Mouse (Mus musculus): ENCODE data around the gene Nusap1. TPM values are rescaled to one million over a fixed set of nuclear protein-coding genes. Genes with fewer than 3 reads are reported as not detected.
"Not testable (repeated sequence)": the region's sequence is repeated elsewhere in the genome, so short reads cannot be mapped to it uniquely, and the experiment has no call there.

The Nusap1 gene
- 0.46 and 0.53 TPM in 2 replicates for polyA plus RNA-seq (2012; rRNA removed)

DNA sequence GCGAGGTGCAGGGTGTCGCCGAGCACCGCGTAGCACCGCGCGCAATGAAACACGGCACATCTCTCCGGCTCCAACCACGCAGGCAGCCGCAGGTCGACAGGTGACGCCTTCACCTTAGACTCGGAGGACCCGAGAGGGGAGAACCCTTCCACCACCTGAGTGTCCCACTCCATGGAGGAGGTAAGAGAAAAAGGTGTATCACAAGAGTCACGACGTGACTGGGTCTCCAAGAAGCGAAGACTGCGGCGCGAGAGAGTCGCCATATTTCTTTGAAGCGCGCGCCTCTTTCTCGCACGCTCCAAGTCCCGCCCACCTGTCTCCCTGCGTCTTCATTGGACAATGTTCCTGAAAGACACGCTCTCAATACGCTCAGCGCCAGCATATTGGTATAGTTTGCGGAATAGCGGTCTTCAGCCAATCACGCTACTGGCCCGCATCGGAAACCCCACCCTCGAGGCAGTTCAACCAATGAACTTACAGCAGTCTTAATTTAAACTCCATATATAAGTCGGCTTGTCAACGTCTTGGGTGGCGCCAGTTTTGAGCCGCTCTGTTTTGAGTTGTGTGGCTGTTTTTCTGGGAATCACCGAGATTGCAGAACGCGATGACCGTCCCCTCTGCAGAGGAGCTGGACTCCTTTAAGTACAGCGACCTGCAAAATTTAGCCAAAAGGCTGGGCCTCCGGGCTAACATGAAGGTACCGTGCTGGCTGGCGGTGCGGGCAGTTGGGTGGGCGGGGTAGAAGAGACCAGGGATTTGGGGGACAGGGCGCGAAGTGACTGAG is at the start of gene Nusap1, which contains the start of gene Oip5:
Gene Nusap1, plus strand, starts transcription at position 100 of the 784 bp plus-strand sequence.
Gene Oip5, minus strand, starts transcription at position 271 of the 784 bp plus-strand sequence.
- DNase-seq (ENCODE audit: low read depth), result peak; percentile 90

DNA sequence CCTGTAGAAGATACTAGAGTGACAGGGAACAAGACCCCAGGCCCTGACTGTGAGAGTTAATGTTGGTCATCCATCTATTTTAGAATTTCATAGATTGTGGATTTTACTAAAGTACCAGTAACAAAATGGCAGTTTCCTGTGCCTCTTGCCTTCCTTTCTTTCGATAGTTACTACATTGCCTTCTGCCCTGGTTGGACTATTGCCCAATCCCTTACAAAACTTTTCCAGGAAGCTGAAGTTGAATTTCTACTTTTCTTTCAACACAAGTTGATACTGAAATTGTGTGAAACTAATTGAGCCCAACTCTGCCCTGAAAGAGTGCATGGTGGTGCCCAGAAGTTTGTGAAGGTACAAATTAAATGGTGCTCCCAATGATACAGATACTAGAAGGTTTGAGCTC is 45.6 kb upstream of the Nusap1 start:
- no peak for DNase-seq (ENCODE audit: low read depth)

DNA sequence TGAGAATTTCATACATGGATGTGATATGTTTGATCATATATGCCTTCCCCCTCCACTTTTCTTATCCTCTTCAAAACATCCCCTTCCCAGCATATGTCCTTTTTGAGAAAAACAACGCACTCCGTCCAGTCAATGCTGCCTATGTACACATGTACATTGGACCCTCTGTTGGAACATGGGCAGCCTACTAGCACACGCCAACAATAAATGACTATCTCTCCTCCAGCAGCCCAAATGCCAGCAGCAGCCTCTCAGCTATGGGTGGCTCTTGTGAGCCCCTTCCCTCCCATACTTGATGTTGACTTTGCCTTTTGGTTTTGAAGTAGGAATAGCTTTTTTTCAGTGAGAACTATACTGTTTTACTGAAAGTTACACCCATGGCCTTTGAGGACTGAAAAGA is 36.5 kb upstream of the Nusap1 start:
- DNase-seq (ENCODE audit: low read depth), result no peak

DNA sequence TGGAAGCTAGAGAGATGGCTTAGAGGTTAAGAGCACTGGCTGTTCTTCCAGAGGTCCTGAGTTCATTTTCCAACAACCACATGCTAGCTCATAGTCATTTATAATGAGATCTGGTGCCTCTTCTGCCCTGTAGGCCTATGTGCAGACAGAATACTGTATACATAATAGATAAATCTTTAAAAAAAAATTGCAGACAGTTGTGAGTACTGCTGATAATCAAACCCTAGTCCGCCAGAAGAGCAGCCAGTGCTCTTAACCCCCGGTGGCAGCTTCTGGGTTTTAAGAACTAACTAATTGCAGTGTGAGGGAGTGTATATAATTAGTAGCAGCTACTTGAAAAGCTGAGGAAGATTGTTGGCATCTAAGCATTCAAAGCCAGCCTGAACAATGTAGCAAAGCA is 34.7 kb upstream of the Nusap1 start:
- DNase-seq (ENCODE audit: low read depth), result no peak

DNA sequence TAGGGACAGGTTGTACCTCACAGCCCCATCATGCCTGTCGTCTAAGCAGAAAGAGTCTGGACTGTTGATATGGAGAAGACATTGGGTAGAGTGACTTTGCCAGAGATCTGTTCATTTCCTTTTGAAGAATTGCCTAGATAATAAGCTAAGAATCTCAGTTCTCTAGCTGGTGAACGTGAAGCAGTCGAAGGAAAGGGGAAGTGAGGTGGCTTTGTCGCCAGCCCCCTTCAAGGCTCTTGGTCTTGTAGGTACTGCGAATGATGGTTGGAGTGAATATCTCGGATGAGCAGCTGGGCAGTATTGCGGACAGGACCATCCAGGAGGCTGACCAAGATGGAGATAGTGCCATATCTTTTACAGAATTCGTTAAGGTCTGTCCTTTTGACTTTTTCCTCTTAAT is 33.8 kb upstream of the Nusap1 start:
- DNase-seq (ENCODE audit: low read depth), result no peak

DNA sequence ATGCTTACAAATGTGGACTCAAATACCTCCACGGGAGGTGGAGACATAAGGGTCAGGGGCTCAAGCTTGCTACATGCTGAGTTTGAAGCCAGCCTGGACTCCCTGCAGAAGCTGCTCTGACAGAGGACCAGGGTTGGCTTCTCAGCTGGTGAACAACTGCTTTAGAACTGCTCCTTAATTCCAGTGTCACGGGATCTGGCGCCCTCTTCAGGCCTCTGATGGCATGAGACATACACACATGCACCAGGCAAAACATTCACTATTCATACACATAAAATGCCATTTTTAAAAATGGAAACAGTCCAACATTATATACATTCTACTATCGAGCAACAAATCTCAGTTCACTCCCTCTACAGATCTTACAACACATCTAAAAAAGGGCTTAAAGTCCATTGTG is 30.7 kb upstream of the Nusap1 start:
- no peak for DNase-seq (ENCODE audit: low read depth)

DNA sequence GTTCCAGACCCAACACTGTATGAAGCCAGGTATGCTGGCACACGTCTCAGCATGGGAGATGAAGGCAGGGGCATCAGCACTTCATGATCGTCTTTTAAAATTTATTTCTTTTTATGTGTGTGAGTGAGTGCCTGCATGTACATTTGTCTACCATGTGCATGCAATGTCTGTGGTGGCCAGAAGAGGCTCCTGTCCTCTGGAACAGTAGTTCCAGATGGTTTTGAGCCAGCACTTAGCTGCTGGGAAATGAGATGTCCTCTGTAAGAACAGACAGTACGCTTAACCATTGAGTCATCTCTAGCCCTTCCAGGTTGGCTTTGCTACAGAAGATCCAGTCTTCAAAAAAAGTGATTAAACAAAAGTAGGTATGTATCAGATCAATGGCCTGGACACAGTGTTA is 26.9 kb upstream of the Nusap1 start:
- DNase-seq (ENCODE audit: low read depth), result no peak

DNA sequence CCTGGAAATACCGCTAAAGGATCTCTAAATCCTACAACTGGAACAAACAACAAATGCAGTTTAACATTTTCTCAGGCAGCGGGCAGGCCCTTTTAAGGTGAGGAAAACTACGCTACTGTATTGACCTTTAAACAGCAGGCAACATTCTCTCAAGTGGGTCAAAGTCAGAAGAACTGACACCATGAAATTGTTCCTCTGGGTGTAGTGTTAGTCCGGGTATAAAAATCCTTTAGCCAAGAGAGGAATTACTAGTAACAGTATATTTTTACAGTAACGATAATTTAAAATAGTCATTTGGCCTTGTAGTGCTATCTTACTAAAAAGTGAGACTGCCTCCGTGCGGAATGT is 24.4 kb upstream of the Nusap1 start:
- no peak for DNase-seq (ENCODE audit: low read depth)

DNA sequence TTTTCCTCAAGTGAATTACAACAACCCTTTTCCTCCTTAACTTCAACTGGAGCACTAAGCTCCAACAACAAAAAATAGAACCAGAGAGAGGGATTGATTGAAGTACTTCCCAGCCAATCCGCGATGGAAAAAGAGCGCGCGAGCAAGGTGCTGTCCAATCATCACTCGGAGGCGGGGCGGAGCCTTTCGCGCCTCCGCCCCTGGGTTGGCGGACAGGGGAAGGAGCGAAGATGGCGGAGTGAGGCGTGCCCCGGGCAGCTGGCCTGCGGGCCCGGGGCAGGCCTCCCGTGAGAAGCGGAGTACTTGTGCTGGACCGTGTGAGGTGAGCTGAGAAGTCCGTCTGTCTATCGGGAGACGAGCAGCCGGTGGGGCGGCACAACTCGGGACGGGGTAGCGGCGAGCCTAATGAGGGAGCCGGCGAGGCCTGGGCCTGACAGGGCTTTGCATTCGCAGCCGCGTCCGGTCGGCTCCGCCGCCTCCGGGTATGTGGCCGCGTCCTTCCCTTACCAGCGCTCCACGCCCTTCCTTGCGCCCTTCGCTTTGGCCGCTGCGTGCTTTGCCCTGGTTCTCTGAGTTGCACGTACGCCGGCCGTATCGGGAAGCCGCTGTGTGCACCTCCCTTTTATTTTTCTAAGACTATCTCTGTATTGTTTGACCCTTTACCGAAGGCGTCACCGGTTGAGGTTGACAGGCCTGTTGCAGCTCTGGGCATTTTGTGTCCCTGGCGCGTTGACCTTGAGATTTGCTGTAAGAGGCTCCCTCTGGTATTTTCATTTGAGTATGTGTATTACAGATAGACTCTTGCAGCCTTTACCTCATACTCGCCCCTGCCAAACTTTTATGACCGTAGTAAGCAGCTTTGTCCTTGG is 23.8 kb upstream of the Nusap1 start:
- peak; percentile 82 for DNase-seq (ENCODE audit: low read depth)

DNA sequence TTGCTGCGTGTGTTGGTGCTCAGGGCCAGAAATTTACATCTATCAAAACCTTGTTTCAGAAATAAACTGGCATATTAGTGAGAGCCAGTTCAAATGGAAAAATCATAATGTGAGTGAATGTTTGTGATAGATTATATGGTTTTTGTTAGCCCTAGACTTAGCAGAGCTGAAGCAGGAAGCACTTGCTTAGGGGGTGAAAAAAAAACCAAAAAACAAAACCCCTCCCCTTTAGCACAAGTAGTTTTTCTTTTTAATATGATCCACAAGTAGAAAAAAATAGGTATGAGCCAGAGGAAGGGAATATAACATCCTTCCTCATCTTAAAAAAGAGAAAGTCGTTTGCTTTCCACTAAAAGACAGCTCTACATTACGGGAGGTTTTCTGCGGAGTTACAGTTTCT is 22.8 kb upstream of the Nusap1 start:
- DNase-seq (ENCODE audit: low read depth), result no peak

DNA sequence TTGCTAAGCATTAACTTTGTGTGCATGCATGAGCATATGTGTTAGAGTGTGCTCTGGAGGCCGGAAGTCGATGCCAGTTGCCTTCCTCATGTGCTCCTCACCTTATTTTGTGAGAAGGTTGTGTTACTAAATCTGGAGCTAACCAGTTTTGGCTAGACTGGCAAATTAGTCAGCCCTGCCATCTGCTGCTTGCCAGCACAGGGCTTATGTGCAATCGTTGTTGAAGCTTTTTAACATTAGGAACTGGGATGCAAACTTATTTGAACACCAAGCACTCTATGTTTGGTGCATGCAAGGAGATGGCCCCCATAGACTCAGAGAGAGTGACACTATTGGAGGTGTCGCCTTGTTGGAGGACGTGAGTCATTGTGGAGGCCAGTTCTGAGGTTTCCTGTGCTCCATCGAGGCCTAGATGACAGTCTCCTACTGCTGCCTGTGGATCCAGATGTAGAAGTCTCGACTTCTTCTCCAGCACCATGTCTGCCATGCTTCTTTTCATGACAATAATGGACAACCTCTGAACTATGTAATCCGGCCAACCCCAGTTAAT is 21.2 kb upstream of the Nusap1 start:
- no peak for DNase-seq (ENCODE audit: low read depth)

DNA sequence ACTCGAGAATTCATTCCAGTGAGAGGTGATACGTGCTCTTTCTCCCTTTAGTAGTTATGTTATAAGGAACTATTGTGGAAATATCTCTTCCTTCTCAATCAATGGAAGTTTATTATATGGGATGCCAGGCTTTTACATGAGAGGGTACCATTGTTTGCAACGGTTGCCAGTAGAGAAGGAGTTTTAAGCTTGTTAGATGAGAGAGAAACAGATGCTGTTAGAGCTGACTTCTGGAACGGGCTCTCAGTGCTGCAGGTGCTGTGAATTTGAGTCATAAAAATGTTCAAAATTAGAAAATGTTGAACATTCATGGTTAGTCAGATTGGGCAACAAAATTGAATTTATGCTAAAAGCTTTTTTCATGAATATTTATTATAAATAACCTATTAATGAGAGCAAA is 17.1 kb upstream of the Nusap1 start:
- no peak for DNase-seq (ENCODE audit: low read depth)

DNA sequence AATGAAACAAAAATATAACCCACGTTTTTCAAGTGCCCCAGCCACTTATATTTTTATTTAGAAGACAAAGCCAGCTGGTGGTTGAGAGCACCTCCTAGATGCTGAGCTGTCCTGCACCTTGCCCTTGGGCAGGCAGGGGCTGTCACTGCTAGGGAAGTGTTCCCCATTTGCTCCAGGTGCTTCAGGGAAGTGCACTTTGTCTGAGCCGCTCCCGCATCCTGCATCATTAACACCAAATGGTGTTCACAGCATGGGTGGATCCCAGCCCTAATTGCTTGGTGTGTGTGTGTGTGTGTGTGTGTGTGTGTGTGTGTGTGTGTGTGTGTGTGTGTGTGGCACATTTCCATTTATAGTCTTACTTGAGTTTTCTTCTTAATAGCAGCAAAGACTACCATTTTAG is 16.5 kb upstream of the Nusap1 start:
- not testable (repeated sequence) for DNase-seq (ENCODE audit: low read depth)

DNA sequence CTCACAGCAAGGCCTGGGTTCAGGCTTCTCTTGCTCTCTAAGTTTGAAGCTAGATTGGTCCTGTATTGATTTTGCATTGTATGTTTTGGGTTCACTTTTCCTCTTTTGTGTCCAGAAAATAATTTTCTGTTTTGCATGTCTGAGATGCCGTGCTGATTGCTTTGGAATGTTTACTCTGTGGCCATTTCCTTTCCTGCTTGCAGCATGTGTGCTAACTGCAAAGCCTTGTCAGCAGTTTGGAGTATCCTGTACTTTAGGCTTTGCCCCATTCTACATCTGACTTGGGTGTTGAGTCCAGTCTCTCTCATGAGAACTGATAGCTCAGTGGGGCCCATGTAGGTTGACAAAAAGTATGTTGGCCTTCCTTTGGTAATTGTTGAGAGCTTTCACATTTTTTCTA is 15.6 kb upstream of the Nusap1 start:
- DNase-seq (ENCODE audit: low read depth), result no peak

DNA sequence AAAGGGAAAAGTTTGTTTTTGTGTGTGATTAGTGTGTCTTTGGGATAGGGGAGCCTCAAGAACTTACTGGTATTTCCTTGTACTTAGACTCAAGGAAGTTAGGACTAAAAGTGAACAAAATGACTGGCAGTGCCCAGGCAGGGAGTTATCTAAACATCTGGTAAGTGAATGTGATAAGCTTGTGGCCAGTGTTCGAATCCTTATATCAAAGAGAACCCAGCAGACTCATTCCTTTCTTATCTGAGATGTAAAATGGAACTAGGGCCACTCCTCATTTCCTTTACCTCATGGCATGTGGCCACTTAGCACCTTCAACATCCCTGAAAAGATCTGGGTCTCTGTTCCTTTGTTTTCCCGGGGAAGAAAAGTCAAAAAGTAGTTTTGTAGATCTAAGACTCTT is 14.2 kb upstream of the Nusap1 start:
- no peak for DNase-seq (ENCODE audit: low read depth)

DNA sequence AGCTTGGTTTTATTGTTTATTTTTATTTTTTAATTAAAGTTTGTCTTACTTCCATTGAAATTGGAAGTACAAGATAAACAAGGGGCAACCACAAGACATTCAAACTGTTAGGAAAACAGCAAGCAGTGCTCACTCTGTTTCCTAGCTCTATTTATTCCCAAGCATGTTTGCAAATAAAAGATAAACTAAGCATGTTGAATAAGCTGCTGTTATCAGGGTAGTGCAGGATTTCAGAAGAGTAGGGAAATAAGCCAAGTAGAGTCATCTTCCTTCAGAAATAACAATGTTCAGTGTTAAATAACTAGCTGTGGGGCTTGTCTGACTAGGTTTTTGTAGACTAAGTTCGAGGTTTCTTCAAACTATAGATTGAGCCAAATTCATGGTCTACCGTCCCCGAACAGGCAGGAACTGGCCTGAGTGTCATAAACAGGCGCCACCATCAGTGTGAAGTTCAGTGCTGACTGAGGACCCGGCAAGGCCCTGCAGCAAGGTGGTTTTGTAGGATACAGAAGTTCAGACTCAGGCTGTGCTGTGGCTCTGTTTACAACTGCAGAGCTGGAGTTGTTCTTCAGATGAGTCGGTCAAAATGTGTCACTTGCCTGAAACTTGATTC is 12.6 kb upstream of the Nusap1 start:
- DNase-seq (ENCODE audit: low read depth), result no peak

DNA sequence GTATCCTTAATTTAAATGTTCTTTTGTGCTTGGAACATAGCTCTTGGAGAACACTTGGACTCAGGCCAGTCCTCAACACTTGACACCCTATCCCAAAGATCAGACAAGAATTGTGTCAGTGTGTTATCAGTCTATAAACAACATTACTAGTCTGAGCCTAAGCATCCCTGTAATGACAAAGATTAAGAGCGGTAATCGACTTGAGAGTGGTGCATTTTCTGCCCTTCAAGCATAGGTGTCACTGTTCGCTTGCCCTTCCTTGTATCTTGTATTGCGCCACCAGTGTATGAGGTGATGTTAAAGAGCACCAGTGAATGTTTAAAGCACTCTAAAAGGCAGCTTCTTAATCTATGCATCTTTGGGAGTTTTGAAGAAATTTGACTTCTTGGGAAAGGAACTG is 11.1 kb upstream of the Nusap1 start:
- DNase-seq (ENCODE audit: low read depth), result no peak

DNA sequence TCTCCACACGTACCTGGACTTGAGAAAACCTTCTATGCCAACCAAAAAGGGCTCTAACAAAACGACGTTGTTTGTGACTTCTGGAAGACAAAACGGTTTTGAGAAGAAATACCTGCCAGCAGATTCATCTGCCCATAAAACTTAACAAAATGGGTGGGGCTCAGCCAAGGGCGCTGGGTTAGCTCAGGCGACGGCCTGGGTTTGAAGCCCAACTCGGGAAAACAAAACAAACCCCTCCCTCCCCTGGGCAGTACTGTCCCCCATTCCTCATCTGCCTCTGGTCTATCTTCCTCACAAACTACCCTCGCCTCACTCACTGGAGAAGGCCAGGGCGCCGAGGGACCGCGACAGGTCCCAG is 278 bp upstream of the Nusap1 start:
- no peak for DNase-seq (ENCODE audit: low read depth)

DNA sequence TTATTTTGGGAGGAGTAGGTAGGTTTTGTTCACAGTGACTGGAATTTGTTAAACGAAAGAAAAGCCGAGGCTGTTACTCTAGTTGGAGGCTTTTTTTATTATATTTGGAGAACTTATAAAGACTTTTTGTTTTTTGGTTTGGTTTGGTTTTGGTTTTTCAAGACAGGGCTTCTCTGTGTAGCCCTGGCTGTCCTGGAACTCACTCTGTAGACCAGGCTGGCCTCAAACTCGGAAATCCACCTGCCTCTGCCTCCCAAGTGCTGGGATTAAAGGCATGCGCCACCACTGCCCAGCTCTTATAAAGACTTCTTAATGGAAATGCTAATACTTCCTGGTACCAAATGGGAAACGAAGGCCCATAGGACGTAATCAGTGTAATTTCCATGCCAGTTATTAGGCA is 904 bp downstream of the Nusap1 start:
- DNase-seq (ENCODE audit: low read depth), result not testable (repeated sequence)

DNA sequence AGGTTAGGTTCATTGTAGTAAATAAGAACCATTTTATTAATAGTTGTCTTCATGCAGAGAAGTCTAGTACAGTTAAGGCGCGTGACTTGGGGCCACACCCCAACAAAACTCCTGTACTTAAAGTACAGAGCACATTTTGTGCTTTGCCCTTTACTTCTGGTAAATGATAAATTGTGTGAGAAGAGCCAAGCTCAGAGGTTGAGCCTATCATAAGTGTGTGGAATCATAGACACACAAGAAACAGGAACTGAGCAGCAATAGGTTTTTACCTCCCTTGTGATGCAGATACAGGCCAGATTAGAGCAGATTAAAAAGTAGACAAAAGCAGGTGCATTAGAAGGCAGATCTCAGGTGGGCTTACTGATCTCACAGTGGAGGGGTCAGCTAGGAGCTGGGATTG is 3.2 kb downstream of the Nusap1 start:
- DNase-seq (ENCODE audit: low read depth), result no peak

DNA sequence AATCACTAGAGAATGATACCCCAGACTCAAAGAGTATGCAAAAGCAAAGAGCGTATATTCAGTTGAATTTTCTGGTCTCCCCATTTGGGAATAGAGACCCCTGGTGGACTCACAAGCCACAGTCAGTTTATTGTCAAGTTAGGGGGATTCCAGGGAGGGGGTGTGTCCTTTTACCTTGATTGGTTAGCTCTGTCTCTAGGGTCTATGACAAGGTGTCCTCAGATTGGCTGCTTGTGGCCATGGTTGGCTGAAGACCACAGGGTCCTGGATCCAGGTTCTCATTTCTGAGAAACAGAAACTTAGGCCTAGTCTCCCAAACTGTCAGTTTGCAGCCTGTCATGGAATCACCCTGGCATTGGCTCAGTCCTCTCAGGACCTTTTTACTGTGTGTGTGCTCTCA is 18.7 kb downstream of the Nusap1 start:
- DNase-seq (ENCODE audit: low read depth), result no peak

DNA sequence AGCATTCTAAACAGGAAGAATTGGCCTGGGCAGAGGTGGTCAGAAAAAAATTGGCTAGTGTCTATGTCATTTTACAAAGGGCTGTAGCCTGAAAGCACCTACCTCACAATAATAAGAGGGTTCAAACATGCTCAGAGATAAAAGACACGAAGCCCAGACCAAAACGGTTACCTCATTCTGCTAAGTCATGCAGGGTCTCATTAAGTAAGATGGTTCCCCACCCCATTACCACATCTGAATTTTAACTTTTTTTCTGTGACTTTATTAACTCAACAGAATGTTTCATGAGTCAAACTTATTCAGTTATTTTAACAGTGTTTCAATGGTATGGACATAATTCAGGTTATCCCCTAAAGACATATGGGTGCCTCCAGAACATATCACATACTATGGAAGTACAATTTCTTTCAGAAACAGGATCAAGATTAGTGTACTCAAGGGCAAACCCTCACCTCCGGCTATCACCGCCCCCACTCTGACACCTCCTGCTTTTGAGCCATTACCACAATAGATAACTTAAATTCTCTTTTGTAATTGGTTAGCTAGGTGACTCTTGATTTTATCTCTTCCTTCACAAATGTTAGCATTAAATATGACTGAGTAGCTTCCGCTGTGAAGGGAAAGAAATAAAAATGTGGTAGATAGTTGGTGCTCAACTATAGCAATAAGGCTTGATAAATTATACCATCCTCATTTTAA is 23.3 kb downstream of the Nusap1 start:
- DNase-seq (ENCODE audit: low read depth), result no peak

Data from gonadal fat pad, adult 2 months (tissue).